Mouse (Mus musculus) left cerebral cortex, postnatal 25 days (tissue): ENCODE data around the gene Bub3. TPM values are rescaled to one million over a fixed set of nuclear protein-coding genes. Genes with fewer than 3 reads are reported as not detected.

Experiments used
- total RNA-seq, 2 experiments: library from RNA; stranded (reverse); gene quantifications; 2 replicates each; pipeline ENCODE4 v1.2.3; 2021

The Bub3 gene
- total RNA-seq, 2 experiments from 2014 or later = 61.5 to 62.7 TPM

Other genes starting within 250 kb of the Bub3 start
- gene Cuzd1, start 237.9 kb upstream of the Bub3 start, total RNA-seq = under 1 TPM; 0.16 to 0.23 TPM
- gene Fam24b, start 230.7 kb upstream of the Bub3 start, total RNA-seq = not detected
- not detected for gene Fam24a, start 226.4 kb upstream of the Bub3 start, total RNA-seq
- 10 to 100 TPM; 22.6 to 33.1 TPM for gene 2310057M21Rik, start 197.5 kb upstream of the Bub3 start, total RNA-seq
- 10 to 100 TPM; 49.1 to 53.5 TPM for gene Pstk, start 189.1 kb upstream of the Bub3 start, total RNA-seq
- gene Ikzf5, start 149.7 kb upstream of the Bub3 start, total RNA-seq = 10 to 100 TPM; 45.0 to 48.4 TPM
- 10 to 100 TPM; 76.1 to 79.3 TPM for gene Acadsb, start 149.6 kb upstream of the Bub3 start, total RNA-seq
- gene Hmx3, start 17.4 kb upstream of the Bub3 start, total RNA-seq = not detected
- gene Hmx2, start 11.4 kb upstream of the Bub3 start, total RNA-seq = not detected